Mouse (Mus musculus) liver, embryonic 16.5 days (tissue): ENCODE data around the gene Cdh4. TPM values are rescaled to one million over a fixed set of nuclear protein-coding genes. Genes with fewer than 3 reads are reported as not detected.

Source experiments
- ATAC-seq: fragments of 200-750 bp; cut with Nextera tagmentation; 2 replicates; pipeline ENCODE4 v1.8.0; 2017; ENCODE audit warnings: low read depth, mild to moderate bottlenecking, moderate number of reproducible peaks, moderate library complexity
- H3K27ac ChIP-seq: fragments of 300-500 bp; sonication (generic); 2 replicates; pipeline ENCODE4 v1.5.1; 2014; ENCODE audit warnings: mild to moderate bottlenecking, low read length
- H3K27me3 ChIP-seq: fragments of 300-500 bp; sonication (generic); 2 replicates; pipeline ENCODE4 v1.6.1; 2014; ENCODE audit warnings: low read depth, low read length, mixed read lengths; ENCODE audit not compliant: control insufficient read depth, insufficient read depth
- H3K36me3 ChIP-seq: fragments of 300-500 bp; sonication (generic); 2 replicates; pipeline ENCODE4 v1.6.1; 2014; ENCODE audit warnings: mild to moderate bottlenecking; ENCODE audit not compliant: control insufficient read depth, insufficient read depth
- H3K4me1 ChIP-seq: fragments of 300-500 bp; sonication (generic); 2 replicates; pipeline ENCODE4 v1.6.1; 2014; ENCODE audit warnings: low read depth, low read length, mixed read lengths; ENCODE audit not compliant: control insufficient read depth
- H3K4me2 ChIP-seq: fragments of 300-500 bp; sonication (generic); 2 replicates; pipeline ENCODE4 v1.6.1; 2014; ENCODE audit warnings: low read depth, low read length, mixed read lengths
- H3K4me3 ChIP-seq: fragments of 300-500 bp; sonication (generic); 2 replicates; pipeline ENCODE4 v1.5.1; 2014; ENCODE audit warnings: low read depth, mild to moderate bottlenecking, low read length
- H3K9ac ChIP-seq: fragments of 300-500 bp; sonication (generic); 2 replicates; pipeline ENCODE4 v1.6.1; 2014; ENCODE audit warnings: low read depth, low read length
- H3K9me3 ChIP-seq: fragments of 300-500 bp; sonication (generic); replicated peaks from 2 replicates; pipeline ENCODE4 v1.6.1; 2016; ENCODE audit warnings: low read length; ENCODE audit not compliant: control insufficient read depth
- WGBS: fragments of 180-500 bp; shearing (Covaris S2); extraction: QIAGEN DNeasy Blood & Tissue Kit; methylation state at CpG from one replicate; pipeline ENCODE4 v1.1.7; 2014; ENCODE audit not compliant: insufficient replicate concordance; 5-methylcytosine and 5-hydroxymethylcytosine counted together
- polyA plus RNA-seq: library from polyadenylated mRNA; unstranded; fragments of >200 nt; fragmentation: Nextera tagmentation; extraction: Ambion mirVana; gene quantifications from 2 replicates; pipeline ENCODE4 v1.2.1, GENCODE M21; 2015

The Cdh4 gene
- polyA plus RNA-seq, 1 experiment from 2014 or later = 0.40 TPM

DNA sequence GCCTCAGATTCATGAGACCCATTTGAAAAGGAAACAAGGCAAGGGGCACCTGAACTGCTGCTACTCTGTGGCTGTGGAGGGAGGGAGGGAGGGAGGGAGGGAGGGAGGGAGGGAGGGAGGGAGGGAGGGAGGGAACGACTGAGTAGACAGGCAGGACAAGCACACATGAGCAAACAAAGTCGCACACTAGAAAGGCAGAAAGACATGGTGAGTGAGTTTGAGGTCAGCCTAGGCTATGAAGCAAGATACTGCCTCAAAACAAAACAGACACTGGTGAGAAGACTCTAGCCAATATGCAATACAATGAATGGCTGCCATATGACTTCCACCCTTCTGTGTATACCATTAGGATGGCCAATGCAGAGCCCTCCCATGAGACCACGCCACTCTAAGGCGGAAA lies 502.8 kb downstream of the Cdh4 start:
- Histone ChIP-seq H3K4me3 (no peak overlapping the region), H3K27me3 (no peaks in the 10 kb centered on the region), H3K36me3 (no peaks in the 10 kb centered on the region), H3K9ac (no peak overlapping the region), H3K27ac (no peak overlapping the region), H3K4me2 (no peak overlapping the region), H3K9me3 (no peaks in the 10 kb centered on the region), H3K4me1 (peaks cover 18% of the 10 kb centered on the region)
- ATAC-seq = no peak
- WGBS = 34% methylated on average over 4 of the region's 4 CpGs

DNA sequence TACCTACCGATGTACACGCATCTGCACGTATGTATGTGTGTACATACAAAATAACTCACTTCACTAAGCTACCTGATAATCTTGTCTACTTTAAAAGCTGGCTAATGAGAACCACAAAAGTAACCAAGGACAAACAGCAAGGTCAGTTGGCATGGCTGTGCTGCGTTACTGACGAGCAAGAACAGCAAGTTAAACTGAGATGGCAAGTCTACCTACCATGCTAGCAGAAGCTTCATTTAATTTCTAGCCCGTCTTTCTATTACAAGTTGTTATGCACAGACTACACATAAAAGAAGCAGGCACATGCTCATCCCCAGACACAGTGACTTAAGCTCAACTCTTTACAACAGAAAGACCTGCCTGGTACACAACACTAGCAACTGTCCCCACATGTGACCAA lies 504.3 kb downstream of the Cdh4 start:
- Histone ChIP-seq H3K9ac (no peak overlapping the region), H3K36me3 (no peaks in the 10 kb centered on the region), H3K27me3 (no peaks in the 10 kb centered on the region), H3K27ac (no peak overlapping the region), H3K4me3 (no peak overlapping the region), H3K4me2 (no peak overlapping the region), H3K4me1 (peaks cover 27% of the 10 kb centered on the region), H3K9me3 (no peaks in the 10 kb centered on the region)
- 82% methylated on average over 6 of the region's 6 CpGs for WGBS
- no peak for ATAC-seq

DNA sequence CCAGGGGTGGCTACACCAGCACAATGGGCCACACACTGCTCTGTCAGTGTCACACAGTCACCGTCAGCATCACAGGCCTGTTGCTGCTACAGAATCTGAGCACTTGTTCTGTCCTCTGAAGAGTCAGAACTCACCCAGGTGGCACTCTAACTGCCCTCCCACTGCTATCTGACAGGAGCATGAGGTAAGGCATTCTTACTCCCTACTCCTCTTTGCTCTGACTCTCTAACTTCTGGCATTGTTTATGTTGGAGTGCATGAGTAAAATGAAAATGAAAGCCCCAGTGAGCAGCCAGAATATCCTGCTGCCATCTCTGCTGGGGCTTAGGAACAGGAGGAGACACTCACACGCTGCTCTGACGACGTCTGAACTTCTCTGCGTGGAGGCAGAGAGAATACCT lies 505.4 kb downstream of the Cdh4 start:
- no peak overlapping the region for H3K4me3 ChIP-seq
- H3K4me2 ChIP-seq = no peak overlapping the region
- H3K9ac ChIP-seq = no peak overlapping the region
- WGBS = 85% methylated on average over 5 of the region's 5 CpGs
- H3K4me1 ChIP-seq = peaks cover 34% of the 10 kb centered on the region
- H3K9me3 ChIP-seq = no peaks in the 10 kb centered on the region
- no peaks in the 10 kb centered on the region for H3K27me3 ChIP-seq
- no peaks in the 10 kb centered on the region for H3K36me3 ChIP-seq
- H3K27ac ChIP-seq = no peak overlapping the region
- ATAC-seq = no peak

DNA sequence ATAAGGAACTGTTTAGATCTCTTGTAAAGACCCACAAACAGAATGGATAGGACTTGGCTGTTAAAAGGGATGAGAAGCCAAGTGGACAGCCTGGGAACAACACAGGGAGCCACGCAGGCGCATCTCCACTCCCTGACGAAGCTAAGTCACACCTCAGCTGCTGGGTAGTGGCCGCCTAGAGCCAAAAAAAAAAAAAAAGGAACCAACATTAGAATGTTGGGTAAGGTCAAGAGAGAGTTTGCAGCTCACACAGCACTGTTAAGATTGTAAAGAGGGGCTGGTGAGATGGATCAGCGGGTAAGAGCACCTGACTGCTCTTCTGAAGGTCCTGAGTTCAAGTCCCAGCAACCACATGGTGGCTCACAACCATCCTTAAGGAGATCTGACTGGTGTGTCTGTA lies 506.6 kb downstream of the Cdh4 start:
- H3K4me3 ChIP-seq = no peak overlapping the region
- 46% methylated on average over 5 of the region's 5 CpGs for WGBS
- H3K36me3 ChIP-seq = no peaks in the 10 kb centered on the region
- no peaks in the 10 kb centered on the region for H3K9me3 ChIP-seq
- H3K4me2 ChIP-seq = no peak overlapping the region
- no peak overlapping the region for H3K9ac ChIP-seq
- ATAC-seq = no peak
- H3K4me1 ChIP-seq = peaks cover 39% of the 10 kb centered on the region
- no peak overlapping the region for H3K27ac ChIP-seq
- H3K27me3 ChIP-seq = no peaks in the 10 kb centered on the region
